Mouse (Mus musculus) kidney, adult 18-20 months (tissue): ENCODE results near the gene Ints7.

ENCODE experiments used
- DNase-seq: peaks from one replicate; pipeline ENCODE4 v3.0.0; 2021

Gene Ints7

GRCm38 (mm10) chr1:191585704-191586103 lies 10.3 kb downstream of the Ints7 start:
- DNase-seq: no peak

GRCm38 (mm10) chr1:191587062-191587461 lies 11.6 kb downstream of the Ints7 start:
- DNase-seq: no peak

- DNase-seq: no peak
Observed at GRCm38 (mm10) chr1:191588749-191589148, 13.3 kb downstream of the Ints7 start.

GRCm38 (mm10) chr1:191592016-191592720 lies 16.7 kb downstream of the Ints7 start:
- no peak for DNase-seq

GRCm38 (mm10) chr1:191596076-191596475 lies 20.6 kb downstream of the Ints7 start:
- DNase-seq: no peak

- no peak for DNase-seq
Observed at GRCm38 (mm10) chr1:191599210-191599609, 23.8 kb downstream of the Ints7 start.

- DNase-seq: no peak
Observed at GRCm38 (mm10) chr1:191604690-191605089, 29.3 kb downstream of the Ints7 start.

GRCm38 (mm10) chr1:191609051-191609450 lies 33.6 kb downstream of the Ints7 start:
- DNase-seq: no peak

GRCm38 (mm10) chr1:191609578-191609977 lies 34.1 kb downstream of the Ints7 start:
- DNase-seq: no peak

- no peak for DNase-seq
Observed at GRCm38 (mm10) chr1:191610357-191610756, 34.9 kb downstream of the Ints7 start.

GRCm38 (mm10) chr1:191611686-191612085 lies 36.2 kb downstream of the Ints7 start:
- no peak for DNase-seq

GRCm38 (mm10) chr1:191612877-191613276 lies 37.4 kb downstream of the Ints7 start:
- no peak for DNase-seq

GRCm38 (mm10) chr1:191616245-191616644 lies 40.8 kb downstream of the Ints7 start:
- DNase-seq: no peak

- no peak for DNase-seq
Observed at GRCm38 (mm10) chr1:191617589-191617988, 42.2 kb downstream of the Ints7 start.

- no peak for DNase-seq
Observed at GRCm38 (mm10) chr1:191618067-191618766, 42.8 kb downstream of the Ints7 start.

GRCm38 (mm10) chr1:191621096-191621495 lies 45.7 kb downstream of the Ints7 start:
- no peak for DNase-seq

- DNase-seq: no peak
Observed at GRCm38 (mm10) chr1:191622801-191623200, 47.4 kb downstream of the Ints7 start.

- no peak for DNase-seq
Observed at GRCm38 (mm10) chr1:191624492-191624891, 49.1 kb downstream of the Ints7 start.

- DNase-seq: no peak
Observed at GRCm38 (mm10) chr1:191625026-191625425, 49.6 kb downstream of the Ints7 start.

GRCm38 (mm10) chr1:191625620-191626019 lies 50.2 kb downstream of the Ints7 start:
- no peak for DNase-seq

GRCm38 (mm10) chr1:191628457-191629169 lies 53.2 kb downstream of the Ints7 start:
- no peak for DNase-seq

- DNase-seq: no peak
Observed at GRCm38 (mm10) chr1:191629170-191629636, 53.8 kb downstream of the Ints7 start.

- no peak for DNase-seq
Observed at GRCm38 (mm10) chr1:191632511-191633095, 57.2 kb downstream of the Ints7 start.
